Mouse (Mus musculus) kidney, postnatal 10 days (tissue): Measurements from ENCODE around the gene Abcb8.

ENCODE experiments used
- DNase-seq: peaks from one replicate; pipeline ENCODE4 v3.0.0; 2021; ENCODE audit warnings: mixed read lengths

The Abcb8 gene

DNA sequence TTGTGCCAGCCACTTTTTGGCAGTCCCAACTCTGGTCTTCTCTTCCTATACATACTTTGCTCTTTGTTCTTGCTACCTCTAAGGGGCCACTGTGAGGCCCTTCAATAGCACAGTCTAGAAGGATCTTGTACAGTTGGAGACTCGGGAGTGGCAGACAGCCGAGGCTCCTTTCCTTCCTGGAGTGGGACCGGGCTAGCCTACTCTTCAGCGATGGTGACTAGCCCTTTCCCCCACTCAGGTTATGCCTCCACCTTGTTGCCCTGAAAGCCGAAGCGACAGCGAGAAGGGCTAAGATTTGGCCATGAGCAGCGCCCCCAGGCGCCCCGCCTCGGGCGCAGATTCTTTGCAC lies 33.8 kb downstream of the Abcb8 start:
- DNase-seq: no peak

DNA sequence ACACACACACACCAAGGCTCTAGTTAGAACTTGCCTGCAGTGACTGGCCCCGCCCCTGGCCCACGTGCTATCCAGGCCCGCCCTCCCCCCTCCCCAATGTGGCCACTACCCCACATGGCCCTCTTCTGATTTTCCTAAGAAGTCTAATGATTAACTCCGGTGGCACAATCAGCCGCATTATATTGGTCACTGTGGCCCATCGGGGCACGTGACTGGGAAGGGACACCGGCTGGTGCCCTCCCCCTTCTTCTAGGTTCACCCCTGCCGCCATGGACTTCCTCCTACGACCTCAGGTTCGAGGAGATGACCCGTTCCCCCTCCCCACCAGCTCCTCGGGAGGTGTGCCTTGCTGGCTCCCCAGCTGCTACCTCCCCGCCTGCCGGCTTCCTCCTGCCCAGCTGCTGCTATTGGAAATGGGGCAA lies 34.5 kb downstream of the Abcb8 start:
- peak; percentile 79 for DNase-seq

GRCm38 (mm10) chr5:24428596-24428995 lies 35.1 kb downstream of the Abcb8 start:
- peak; percentile 40 for DNase-seq

DNA sequence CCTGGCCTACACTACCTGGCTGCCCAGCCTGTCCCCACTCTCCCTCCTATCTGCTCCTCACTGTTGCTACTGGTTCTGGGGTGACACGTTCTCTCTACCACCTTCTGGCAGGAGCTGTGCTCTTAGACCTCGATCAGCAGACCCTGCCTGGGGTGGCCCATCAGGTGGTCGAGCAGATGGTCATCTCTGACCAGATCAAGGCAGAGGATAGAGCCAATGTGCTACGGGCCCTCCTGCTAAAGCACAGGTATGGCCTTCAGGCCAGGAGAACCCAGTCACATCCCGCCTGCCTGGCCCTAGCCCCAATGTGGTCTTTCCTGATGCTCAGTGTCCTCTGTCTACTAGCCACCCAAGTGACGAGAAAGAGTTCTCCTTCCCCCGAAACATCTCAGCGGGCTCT lies 40.5 kb downstream of the Abcb8 start:
- no peak for DNase-seq

DNA sequence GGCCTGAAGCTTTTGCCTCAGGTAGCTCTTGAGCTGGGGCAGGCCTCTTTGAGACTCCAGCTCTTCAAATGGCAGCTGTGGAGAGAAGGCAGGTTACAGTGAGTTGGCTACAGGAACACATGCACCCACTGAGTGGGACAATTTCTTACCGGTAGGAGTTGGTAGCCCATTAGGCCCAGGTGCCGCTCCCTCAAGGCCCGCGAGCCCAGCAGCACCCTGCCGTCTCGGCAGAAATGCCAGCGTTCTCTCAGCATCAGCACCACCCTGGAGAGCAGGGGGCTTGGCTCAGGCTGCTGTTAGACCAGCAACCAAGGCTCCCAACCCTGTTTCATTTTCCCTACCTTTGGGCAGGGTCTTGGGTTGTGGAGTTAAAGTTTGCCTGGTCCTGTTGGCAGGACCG lies 47.7 kb downstream of the Abcb8 start:
- DNase-seq: no peak

DNA sequence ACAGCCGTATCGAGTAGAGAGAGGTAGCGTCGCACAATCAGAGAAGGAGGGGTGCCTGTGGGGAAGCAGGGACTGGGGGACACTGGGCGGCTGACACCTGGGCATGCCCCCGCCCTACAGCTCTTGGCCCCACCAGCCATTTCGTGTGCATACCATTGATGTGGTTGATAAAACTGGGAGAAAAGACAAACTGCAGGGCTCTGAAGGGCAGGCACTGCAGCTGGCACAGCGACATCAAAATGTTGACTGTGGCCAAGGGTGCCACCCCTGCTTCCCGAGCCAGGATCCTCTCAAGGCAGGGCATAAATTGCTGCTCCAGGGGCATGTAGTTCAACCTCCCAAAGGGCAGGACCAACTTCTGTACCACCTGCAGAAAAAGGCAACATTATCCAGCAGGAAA lies 48.6 kb downstream of the Abcb8 start:
- DNase-seq: no peak

DNA sequence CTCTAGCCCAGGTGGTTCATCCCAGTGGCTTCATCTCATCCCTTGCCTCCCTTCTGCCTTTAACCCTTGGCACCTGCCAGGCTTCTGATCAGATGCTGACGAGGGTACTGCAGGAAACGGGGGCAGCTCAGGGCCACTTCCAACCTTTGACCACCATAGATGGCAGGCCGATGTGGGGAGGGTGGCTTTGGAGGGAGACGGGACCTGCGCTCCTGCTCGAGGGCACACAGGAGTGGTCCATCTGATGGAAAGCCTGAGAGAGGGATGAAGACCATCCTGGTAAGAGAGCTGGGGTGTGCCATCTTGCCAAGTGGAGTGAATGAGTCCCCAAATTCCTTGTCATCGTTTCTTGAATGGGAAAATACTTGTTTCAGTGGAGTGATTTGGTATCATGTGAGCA lies 49.7 kb downstream of the Abcb8 start:
- DNase-seq: no peak

DNA sequence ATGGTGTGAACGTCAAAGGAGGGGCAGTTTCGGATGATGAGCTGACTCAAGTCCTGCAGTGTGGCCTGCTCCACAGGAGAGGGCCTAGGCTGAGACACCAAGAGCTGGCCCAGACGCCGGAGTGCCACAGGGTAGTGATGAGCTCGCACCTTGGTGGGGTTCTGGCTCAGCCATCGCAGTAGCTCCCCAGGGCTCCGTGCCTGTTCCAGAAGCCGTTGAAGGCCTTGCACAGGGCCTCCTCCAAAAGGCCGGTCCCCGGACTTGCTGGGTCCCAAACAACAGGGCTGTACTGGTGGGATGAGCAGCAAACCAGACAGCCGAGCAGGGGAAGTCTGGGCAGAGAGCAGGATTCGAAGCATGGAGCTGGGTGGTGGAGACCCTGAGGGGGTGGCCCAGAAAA lies 50.5 kb downstream of the Abcb8 start:
- no peak for DNase-seq

DNA sequence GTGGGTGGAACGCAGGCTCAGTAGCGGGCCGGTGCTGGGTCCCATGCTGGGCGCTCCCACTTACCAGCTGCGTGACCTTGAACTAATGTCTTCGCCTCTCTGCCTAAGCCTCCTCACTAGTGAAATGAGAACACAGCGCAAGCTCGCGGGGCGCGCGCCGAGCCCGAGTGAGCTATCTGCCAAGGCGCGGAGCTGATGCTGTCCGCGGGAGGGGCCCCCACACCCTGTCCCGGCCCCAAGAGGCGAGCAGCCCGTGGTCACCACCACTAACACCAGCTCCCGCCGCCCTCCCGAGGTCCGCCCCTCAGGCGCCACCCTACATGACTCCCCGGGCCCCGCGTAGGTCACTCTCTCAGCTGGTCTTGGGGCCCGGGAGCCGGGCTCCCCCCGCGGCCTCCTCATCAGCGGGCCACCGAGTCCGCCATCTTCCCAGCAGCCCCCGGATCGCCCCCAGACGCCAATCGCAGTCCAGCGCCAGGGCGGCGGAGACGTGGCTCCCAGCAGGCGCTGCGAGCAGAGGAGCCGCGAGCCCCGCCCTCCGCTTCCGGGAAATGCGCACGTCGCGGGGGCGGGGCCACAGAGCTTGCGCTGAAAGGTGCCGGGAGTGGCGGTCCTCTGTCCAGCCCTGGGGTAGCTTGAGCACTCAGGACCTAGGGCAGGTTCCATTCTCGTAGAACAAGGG lies 51.4 kb downstream of the Abcb8 start, which contains the start of gene Fastk:
Fastk (minus strand) TSS at position 542 of the 682 bp plus-strand sequence.
- DNase-seq: peak; percentile 98

GRCm38 (mm10) chr5:24445428-24446080 lies 52.1 kb downstream of the Abcb8 start:
- no peak for DNase-seq

- DNase-seq: no peak
These were observed 53.2 kb downstream of the Abcb8 start for GRCm38 (mm10) chr5:24446630-24447029.

DNA sequence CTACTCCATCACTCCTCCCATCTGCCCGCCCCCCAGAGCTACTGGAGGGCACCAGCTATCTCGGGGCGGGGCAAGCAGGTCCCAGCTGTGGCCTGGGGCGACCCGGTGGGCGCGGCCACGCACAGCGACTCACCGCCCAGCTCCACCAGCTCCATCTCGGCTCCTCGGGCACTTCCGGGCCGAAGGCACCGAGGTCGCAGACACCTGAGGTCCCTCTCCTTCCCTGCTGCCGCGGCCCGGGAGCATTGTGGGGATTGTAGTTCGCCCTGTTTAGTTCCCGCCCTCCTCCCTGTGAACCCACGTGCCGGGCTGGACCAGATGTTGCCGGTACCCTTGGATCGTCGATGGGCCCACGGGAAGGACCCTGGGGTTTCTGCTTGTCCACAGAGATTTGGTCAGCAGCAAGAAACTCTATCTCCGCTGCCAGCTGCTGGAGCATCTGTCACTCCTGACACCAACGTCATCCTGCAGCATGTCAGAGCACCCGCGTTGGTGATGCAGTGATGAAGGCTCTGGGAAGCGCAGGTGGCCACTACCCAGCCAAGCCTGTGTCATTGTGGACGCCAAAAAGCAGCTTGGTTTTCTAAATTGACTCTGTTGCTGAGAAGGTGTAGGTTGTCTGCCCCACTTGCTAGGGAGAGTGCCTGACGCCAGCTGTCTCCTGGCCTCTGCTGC lies 54.3 kb downstream of the Abcb8 start, which contains the start of gene Tmub1:
Tmub1 (minus strand) TSS at position 231 of the 675 bp plus-strand sequence.
- DNase-seq: peak; percentile 88

- DNase-seq: peak; percentile 93
These were observed 58.0 kb downstream of the Abcb8 start for GRCm38 (mm10) chr5:24451264-24452029.

GRCm38 (mm10) chr5:24452030-24452690 lies 58.7 kb downstream of the Abcb8 start, which contains the start of gene Agap3:
Gene Agap3 (plus strand): TSS chr5:24452177.
- DNase-seq: peak; percentile 66

DNA sequence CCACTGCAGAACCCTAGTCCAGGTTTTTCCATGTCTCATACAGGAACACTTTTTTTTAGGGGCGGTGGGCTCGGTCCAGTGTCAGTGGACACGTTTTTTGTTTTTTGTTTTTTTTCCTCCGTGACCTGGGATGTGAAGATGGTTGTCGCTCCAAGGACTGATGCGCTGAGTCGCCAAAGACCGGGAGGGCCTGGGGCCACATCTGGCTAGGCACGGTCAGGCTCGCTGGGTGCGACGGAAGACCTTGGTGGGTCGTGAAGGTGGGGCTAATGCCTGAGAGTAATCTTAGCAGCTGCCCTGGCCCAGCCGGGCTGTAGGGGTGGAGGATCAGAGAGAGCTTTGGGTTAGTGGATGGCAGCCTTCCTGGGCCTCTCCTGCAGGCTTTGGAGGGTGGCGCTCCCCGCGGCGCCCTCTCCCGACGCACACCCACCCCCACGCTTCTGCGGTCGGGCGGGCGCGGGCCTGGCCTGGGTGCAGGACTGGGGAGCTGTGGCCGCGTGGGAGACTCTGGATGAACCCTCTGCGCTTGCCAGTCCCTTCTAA lies 59.3 kb downstream of the Abcb8 start:
- DNase-seq: peak; percentile 51

GRCm38 (mm10) chr5:24453283-24453984 lies 60.0 kb downstream of the Abcb8 start:
- no peak for DNase-seq

- no peak for DNase-seq
These were observed 60.5 kb downstream of the Abcb8 start for GRCm38 (mm10) chr5:24453985-24454303.

DNA sequence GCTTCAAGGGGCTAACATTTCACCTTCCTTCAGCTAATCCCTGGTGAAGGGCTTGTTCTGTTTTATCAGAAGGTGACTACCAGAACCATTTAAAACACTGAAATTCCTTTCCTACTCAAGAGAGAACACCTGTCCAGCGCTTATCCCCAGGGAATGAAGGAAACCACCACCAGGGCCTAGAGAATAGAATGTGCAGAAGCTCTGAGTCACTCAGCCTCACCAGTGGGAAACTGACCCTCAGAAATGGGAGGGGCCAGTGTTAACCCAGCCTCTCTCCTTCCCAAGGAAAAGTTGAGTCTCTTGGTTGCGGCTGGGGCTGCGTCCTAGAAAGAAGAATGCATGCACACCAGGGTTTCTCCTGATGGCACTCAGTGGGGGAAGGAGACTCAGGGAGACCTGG lies 61.6 kb downstream of the Abcb8 start:
- no peak for DNase-seq

DNA sequence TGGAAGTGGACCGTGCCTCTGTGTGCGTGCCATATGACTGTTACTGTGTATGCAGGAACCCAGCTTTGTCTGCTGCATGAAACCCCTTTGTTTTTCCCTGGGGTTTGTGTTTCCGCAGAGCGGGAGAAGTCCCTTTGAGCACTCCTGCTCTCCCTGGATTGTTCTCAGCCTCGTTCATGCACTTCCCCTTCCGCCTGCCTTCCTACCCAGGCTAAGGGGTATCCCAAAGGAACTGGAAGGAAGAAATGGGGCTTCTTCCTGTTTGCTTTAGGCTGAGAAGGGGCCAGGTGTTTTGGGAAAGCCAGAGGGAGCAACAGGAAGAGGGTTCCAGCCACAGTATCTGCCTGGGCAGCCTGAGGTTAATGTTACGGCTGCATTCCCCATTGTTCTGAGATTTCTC lies 62.1 kb downstream of the Abcb8 start:
- no peak for DNase-seq
